Mouse (Mus musculus): ENCODE results near the gene Sgms1.

- no peak for TF ChIP-seq POLR2A (IDR thresholded peaks at IDR 0.05; ENCODE audit: control insufficient read depth, low read depth, low read length)
- TF ChIP-seq CTCF (IDR thresholded peaks at IDR 0.05; ENCODE audit: control insufficient read depth, insufficient read depth, insufficient replicate concordance, low read depth, low read length), result no peak
These were observed 80.2 kb downstream of the Sgms1 start for GRCm38 (mm10) chr19:32309346-32309745.

All from testis, adult 2 months (tissue).